Mouse (Mus musculus) kidney, postnatal 0 days (tissue): ENCODE measurements around the gene Ighmbp2. TPM values are rescaled to one million over a fixed set of nuclear protein-coding genes. Genes with fewer than 3 reads are reported as not detected.

Experiments
- ATAC-seq: fragments of 200-750 bp; cut with Nextera tagmentation; replicated peaks from 2 replicates; pipeline ENCODE4 v1.8.0; 2017; ENCODE audit warnings: low read depth, moderate number of reproducible peaks, moderate TSS enrichment, moderate library complexity; ENCODE audit not compliant: low FRiP score
- DNase-seq: peaks from one replicate; pipeline ENCODE4 v3.0.0-alpha.2; 2016; ENCODE audit warnings: low spot score
- H3K27ac ChIP-seq: fragments of 300-500 bp; sonication (generic); 2 replicates; pipeline ENCODE4 v1.5.1; 2014; ENCODE audit warnings: mild to moderate bottlenecking
- H3K27me3 ChIP-seq: fragments of 300-500 bp; sonication (generic); 2 replicates; pipeline ENCODE4 v1.6.1; 2014; ENCODE audit warnings: low read length, mixed read lengths; ENCODE audit not compliant: insufficient read depth
- H3K36me3 ChIP-seq: fragments of 300-500 bp; sonication (generic); 2 replicates; pipeline ENCODE4 v1.6.1; 2014; ENCODE audit warnings: low read length, mixed read lengths; ENCODE audit not compliant: insufficient read depth
- H3K4me1 ChIP-seq: fragments of 300-500 bp; sonication (generic); replicated peaks from 2 replicates; pipeline ENCODE4 v1.6.1; 2014; ENCODE audit warnings: antibody characterized with exemption, low read length, mixed read lengths; ENCODE audit not compliant: insufficient read depth
- H3K4me2 ChIP-seq: fragments of 300-500 bp; sonication (generic); 2 replicates; pipeline ENCODE4 v1.6.1; 2014; ENCODE audit warnings: mild to moderate bottlenecking, low read length, moderate library complexity, mixed read lengths
- H3K4me3 ChIP-seq: fragments of 300-500 bp; sonication (generic); replicated peaks from 2 replicates; pipeline ENCODE4 v1.5.1; 2014; ENCODE audit warnings: low read depth, low read length
- H3K9ac ChIP-seq: fragments of 300-500 bp; sonication (generic); 2 replicates; pipeline ENCODE4 v1.6.1; 2014; ENCODE audit warnings: low read depth, low read length
- H3K9me3 ChIP-seq: fragments of 300-500 bp; sonication (generic); replicated peaks from 2 replicates; pipeline ENCODE4 v1.6.1; 2016; ENCODE audit warnings: low read length, inconsistent platforms, mixed read lengths
- CTCF ChIP-seq: IDR thresholded peaks from 2 replicates; pipeline ENCODE4 v1.5.1; 2016; ENCODE audit warnings: antibody characterized with exemption, low read depth, mild to moderate bottlenecking, moderate library complexity
- WGBS: fragments of 180-500 bp; shearing (Covaris S2); extraction: QIAGEN DNeasy Blood & Tissue Kit; methylation state at CpG from one replicate; pipeline ENCODE4 v1.1.7; 2014; 5-methylcytosine and 5-hydroxymethylcytosine counted together
- polyA plus RNA-seq: library from polyadenylated mRNA; unstranded; fragments of >200 nt; fragmentation: Nextera tagmentation; extraction: Ambion mirVana; gene quantifications from 2 replicates; pipeline ENCODE4 v1.2.1, GENCODE M21; 2015

Ighmbp2 gene
- polyA plus RNA-seq = 6.3 and 6.8 TPM in 2 replicates

DNA sequence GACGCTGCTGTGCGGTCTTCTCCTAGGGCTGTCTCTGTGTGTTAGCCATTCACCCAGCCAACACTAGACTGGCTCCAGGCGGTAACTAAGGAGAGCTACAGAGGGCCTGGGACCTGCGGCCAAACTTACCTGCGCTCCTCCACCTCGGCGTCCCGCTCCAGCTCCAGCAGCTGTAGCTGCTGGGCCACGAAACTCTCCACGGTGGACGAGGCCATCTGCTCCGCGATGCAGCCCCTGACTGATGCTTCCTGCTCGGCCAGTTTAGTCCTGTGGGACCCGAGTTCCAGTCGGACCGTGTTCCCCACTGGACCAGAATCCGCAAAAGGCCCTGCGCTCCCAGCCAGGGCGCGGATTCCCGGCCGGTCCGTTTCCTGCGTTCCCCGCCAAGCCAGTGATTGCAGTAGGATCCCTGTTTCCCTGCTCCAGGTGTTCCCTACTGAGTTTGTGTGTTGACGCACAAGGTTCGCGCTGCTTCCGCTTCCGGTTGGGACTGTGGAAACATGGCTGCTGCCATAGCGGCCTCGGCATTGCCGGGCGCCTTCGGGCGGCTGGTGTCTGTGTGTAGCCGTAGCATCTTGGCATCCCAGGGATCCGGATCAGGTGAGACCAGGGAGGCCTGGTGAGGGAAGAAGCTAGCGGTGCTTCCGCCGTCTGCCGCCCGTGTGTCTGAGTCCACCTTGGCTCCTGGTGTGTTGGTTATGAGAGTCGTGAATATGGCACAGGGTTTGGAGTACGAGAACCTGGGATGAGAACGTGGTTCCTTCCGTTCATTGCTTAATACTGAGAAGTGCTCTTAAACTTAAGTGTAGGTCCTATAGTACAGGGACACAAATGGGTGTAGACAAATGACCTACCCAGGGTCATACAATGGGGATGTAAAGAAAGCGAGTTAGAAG is at the start of gene Ighmbp2, which contains the start of gene Mrpl21:
Gene Ighmbp2 (minus strand): TSS at position 446 of the 896 bp plus-strand sequence.
Gene Mrpl21 (plus strand): TSS at position 330 of the 896 bp plus-strand sequence.
- Histone ChIP-seq H3K4me3 (peak within 1 kb of the TSS; percentile 82), H3K4me1 (peaks cover 14% of the 10 kb centered on the region), H3K9ac (peak within 1 kb of the TSS; percentile 87), H3K9me3 (no peaks in the 10 kb centered on the region), H3K27ac (peak within 1 kb of the TSS; percentile 48), H3K27me3 (no peaks in the 10 kb centered on the region), H3K36me3 (0 out of 2 replicates have a peak, but pooled peaks cover 19% of the 10 kb centered on the region), H3K4me2 (peak within 1 kb of the TSS; percentile 71)
- DNase-seq = peak; percentile 96
- peak; percentile 94 for ATAC-seq
- TF ChIP-seq CTCF = no peak
- WGBS = under 1% methylated on average over 49 of the region's 49 CpGs

DNA sequence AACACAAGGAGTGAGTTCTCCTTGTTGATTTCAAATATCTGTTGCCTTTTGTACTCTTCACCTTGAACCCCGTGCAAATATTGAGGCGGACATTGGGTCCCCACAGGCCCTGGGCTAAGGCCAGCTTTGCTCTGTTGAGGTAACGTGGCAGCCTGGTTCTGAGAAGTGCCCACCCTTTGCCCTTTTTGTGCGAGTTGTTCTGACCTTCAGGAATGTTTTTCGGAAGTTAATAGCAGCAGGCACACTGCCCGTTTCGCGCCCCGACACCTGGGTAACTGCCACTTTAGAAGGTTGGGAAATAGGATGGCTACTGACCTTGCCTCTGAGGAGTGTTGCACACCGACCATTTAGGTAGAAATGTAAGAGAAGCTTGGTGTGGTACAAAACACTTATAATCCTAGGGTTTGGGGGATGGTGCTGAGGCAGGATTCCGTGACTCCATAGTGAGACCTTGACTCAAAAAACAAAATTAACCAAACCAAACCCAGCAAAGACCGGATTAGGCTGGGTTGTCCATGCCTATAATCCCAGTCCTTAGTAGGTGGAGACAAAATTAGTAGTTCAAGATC is 43.7 kb upstream of the Ighmbp2 start:
- WGBS = 65% methylated on average over 12 of the region's 12 CpGs
- no peak for TF ChIP-seq CTCF
- Histone ChIP-seq H3K27ac (peak overlapping the region; percentile 88), H3K4me3 (no peak overlapping the region), H3K9ac (no peak overlapping the region), H3K4me2 (peak overlapping the region; percentile 97), H3K36me3 (no peaks in the 10 kb centered on the region), H3K9me3 (no peaks in the 10 kb centered on the region), H3K27me3 (no peaks in the 10 kb centered on the region), H3K4me1 (peaks cover 9% of the 10 kb centered on the region; the same call in 1 of the 2 replicates)
- no peak for DNase-seq
- no peak for ATAC-seq

DNA sequence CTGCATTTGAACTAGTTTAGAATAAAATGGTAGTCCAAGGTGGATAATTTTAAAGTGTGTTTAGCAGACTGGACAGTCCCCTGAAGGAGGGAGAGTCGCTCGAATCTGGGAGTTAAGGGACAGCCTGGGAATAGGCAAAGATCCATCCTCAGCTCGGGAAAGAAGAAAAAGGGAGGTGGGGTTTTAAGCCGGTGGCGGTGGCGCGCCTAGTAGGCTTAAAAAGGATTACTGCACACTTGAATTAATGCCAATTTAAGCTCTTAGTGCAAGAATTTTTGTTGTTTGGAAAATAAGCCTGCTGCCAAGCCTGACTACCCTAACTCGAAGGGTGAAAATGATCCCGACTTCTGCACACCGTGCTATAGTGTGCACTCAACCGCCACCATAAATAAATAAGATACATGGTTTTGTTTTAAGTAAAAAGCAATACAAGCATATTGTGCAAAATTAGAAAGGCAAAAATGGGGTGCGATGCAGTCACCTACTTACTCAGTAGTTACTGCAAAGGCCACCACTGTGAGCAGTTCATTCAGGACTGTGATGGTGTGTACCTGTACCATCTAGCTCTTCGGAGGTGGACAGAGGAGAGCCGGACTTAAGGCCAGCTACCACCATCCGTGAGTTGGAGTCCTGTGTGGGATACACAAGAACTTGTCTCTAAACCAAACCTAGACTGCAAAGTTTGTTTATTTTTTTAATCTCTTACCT is 43.1 kb upstream of the Ighmbp2 start:
- Histone ChIP-seq H3K27ac (peak overlapping the region; percentile 88), H3K4me2 (peak overlapping the region; percentile 97), H3K27me3 (no peaks in the 10 kb centered on the region), H3K36me3 (no peaks in the 10 kb centered on the region), H3K9ac (peak overlapping the region; percentile 81), H3K4me3 (peak overlapping the region; percentile 73), H3K9me3 (no peaks in the 10 kb centered on the region), H3K4me1 (peaks cover 12% of the 10 kb centered on the region; the same call in 1 of the 2 replicates)
- no peak for TF ChIP-seq CTCF
- WGBS = 23% methylated on average over 15 of the region's 15 CpGs
- peak; percentile 46 for DNase-seq
- ATAC-seq = no peak

DNA sequence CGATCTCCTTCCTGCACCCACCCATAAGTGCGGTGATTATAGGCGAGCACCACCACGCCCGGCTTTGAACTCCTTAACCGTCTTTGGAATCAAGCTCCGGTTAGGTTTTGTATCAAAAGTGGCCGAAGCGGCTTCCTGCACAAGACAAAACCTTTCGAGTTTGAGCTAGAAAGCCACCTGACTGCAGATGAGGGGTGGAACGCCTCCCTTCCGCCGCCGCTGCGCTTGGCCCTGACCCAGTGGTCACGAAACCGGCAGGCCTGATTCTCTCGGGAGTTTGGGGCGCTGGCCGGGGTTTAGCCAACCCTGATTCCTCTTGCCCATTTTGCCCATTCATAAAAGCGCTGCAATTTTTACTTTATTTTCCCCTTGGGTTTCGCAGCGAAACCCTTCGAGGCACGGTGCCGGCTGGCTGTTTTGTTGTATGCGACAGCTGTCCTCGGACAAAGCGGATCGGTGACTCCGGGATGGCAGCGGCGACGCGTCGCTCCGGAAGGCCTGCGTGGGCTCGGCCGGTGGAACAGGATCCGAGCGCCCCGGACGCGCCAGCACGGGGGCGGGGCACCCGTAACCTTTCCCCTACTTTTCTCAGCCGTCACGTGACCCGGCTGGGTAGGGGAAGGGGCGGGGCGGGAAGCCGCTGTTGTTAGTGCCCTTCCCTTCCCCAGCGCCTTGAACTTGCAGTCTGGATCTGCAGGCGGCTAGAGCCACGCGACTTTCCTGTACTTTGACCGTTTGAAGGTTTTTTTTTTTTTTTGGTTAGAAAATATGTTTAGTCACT is 42.3 kb upstream of the Ighmbp2 start:
- TF ChIP-seq CTCF = no peak
- H3K9ac ChIP-seq = peak overlapping the region; percentile 81
- H3K9me3 ChIP-seq = no peaks in the 10 kb centered on the region
- H3K4me3 ChIP-seq = peak overlapping the region; percentile 73
- H3K4me2 ChIP-seq = peak overlapping the region; percentile 97
- H3K36me3 ChIP-seq = no peaks in the 10 kb centered on the region
- H3K4me1 ChIP-seq = peaks cover 12% of the 10 kb centered on the region; the same call in 1 of the 2 replicates
- peak overlapping the region; percentile 88 for H3K27ac ChIP-seq
- under 1% methylated on average over 59 of the region's 59 CpGs for WGBS
- DNase-seq (peak; percentile 95), ATAC-seq (peak; percentile 75)
- H3K27me3 ChIP-seq = no peaks in the 10 kb centered on the region

DNA sequence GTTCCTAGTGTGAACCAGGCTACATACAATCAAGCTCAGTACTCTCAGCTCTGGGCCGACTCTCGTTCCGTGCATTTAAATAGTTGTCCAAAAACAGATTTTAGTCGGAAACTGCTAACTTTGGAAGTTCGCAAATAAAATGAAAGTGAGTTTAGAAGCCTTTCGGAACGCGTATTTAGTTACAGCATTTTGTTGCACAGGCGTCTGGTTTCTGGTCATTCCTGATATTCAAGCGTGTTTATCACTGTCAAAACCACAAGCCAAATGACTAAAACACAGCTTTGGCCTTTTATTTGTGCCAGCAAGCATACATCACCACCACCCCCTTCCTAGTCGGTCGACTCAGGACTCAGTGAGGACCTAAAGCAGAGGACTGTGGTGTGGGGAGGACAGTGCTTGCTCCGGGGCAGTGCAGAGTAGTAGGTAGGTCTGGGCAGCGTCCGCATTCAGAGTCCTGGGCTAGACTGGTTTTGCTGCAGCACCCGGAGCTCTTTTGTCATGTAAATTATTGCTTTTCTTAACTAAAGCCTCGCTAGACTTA is 41.5 kb upstream of the Ighmbp2 start:
- Histone ChIP-seq H3K27ac (peak overlapping the region; percentile 88), H3K27me3 (no peaks in the 10 kb centered on the region), H3K4me2 (peak overlapping the region; percentile 97), H3K9ac (peak overlapping the region; percentile 81), H3K36me3 (no peaks in the 10 kb centered on the region), H3K4me3 (peak overlapping the region; percentile 73), H3K9me3 (no peaks in the 10 kb centered on the region), H3K4me1 (peaks cover 12% of the 10 kb centered on the region; the same call in 1 of the 2 replicates)
- ATAC-seq (no peak), DNase-seq (peak; percentile 47)
- no peak for TF ChIP-seq CTCF
- 4% methylated on average over 17 of the region's 17 CpGs for WGBS
